Mouse (Mus musculus): ENCODE measurements around the gene Syndig1. TPM values are rescaled to one million over a fixed set of nuclear protein-coding genes. Genes with fewer than 3 reads are reported as not detected.

The Syndig1 gene
- polyA plus RNA-seq, 1 experiment, result not detected

- H3K36me3 ChIP-seq (replicated peaks; ENCODE audit: low read length), result no peaks in the 10 kb centered on the region
- peaks cover 48% of the 10 kb centered on the region for H3K9me3 ChIP-seq
- H3K4me3 ChIP-seq (replicated peaks), result no peak overlapping the region
- no peaks in the 10 kb centered on the region for H3K27me3 ChIP-seq (replicated peaks)
- TF ChIP-seq GATA1 (IDR thresholded peaks at IDR 0.05; ENCODE audit: borderline replicate concordance, low read length) (no peak), FLI1 (IDR thresholded peaks at IDR 0.05; ENCODE audit: low read length) (no peak)
- no peaks in the 10 kb centered on the region for H3K4me1 ChIP-seq
These were observed 105.1 kb downstream of the Syndig1 start for GRCm38 (mm10) chr2:149934139-149934538.

- no peaks in the 10 kb centered on the region for H3K36me3 ChIP-seq (replicated peaks; ENCODE audit: low read length)
- no peaks in the 10 kb centered on the region for H3K4me1 ChIP-seq
- H3K27me3 ChIP-seq (replicated peaks), result no peaks in the 10 kb centered on the region
- H3K9me3 ChIP-seq, result peaks cover 24% of the 10 kb centered on the region; the same call in 1 of the 2 replicates
- TF ChIP-seq GATA1 (IDR thresholded peaks at IDR 0.05; ENCODE audit: borderline replicate concordance, low read length), result no peak
- TF ChIP-seq FLI1 (IDR thresholded peaks at IDR 0.05; ENCODE audit: low read length), result no peak
- H3K4me3 ChIP-seq (replicated peaks), result no peak overlapping the region
These were observed 109.8 kb downstream of the Syndig1 start for GRCm38 (mm10) chr2:149938829-149939228.

GRCm38 (mm10) chr2:149939586-149939985 lies 110.6 kb downstream of the Syndig1 start:
- no peak overlapping the region for H3K4me3 ChIP-seq (replicated peaks)

GRCm38 (mm10) chr2:149950641-149951040 lies 121.6 kb downstream of the Syndig1 start:
- Histone ChIP-seq H3K4me1 (no peaks in the 10 kb centered on the region), H3K4me3 (replicated peaks) (no peak overlapping the region), H3K27me3 (replicated peaks) (no peaks in the 10 kb centered on the region), H3K36me3 (replicated peaks; ENCODE audit: low read length) (no peaks in the 10 kb centered on the region), H3K9me3 (peaks cover 32% of the 10 kb centered on the region)
- TF ChIP-seq GATA1 (IDR thresholded peaks at IDR 0.05; ENCODE audit: borderline replicate concordance, low read length) (no peak), FLI1 (IDR thresholded peaks at IDR 0.05; ENCODE audit: low read length) (no peak)

More at GRCm38 (mm10) chr2:149939586-149939985, 110.6 kb downstream of the Syndig1 start:
- no peaks in the 10 kb centered on the region for H3K36me3 ChIP-seq (replicated peaks; ENCODE audit: low read length)
- H3K4me1 ChIP-seq, result no peaks in the 10 kb centered on the region
- H3K9me3 ChIP-seq, result peaks cover 26% of the 10 kb centered on the region
- TF ChIP-seq FLI1 (IDR thresholded peaks at IDR 0.05; ENCODE audit: low read length) (no peak), GATA1 (IDR thresholded peaks at IDR 0.05; ENCODE audit: borderline replicate concordance, low read length) (no peak)
- H3K27me3 ChIP-seq (replicated peaks), result no peaks in the 10 kb centered on the region

GRCm38 (mm10) chr2:149971014-149971413 lies 142.0 kb downstream of the Syndig1 start:
- Histone ChIP-seq H3K4me3 (replicated peaks) (no peak overlapping the region), H3K27me3 (replicated peaks) (no peaks in the 10 kb centered on the region), H3K9me3 (peaks cover 21% of the 10 kb centered on the region), H3K36me3 (replicated peaks; ENCODE audit: low read length) (no peaks in the 10 kb centered on the region), H3K4me1 (no peaks in the 10 kb centered on the region)
- TF ChIP-seq FLI1 (IDR thresholded peaks at IDR 0.05; ENCODE audit: low read length) (no peak), GATA1 (IDR thresholded peaks at IDR 0.05; ENCODE audit: borderline replicate concordance, low read length) (no peak)

- TF ChIP-seq GATA1 (IDR thresholded peaks at IDR 0.05; ENCODE audit: borderline replicate concordance, low read length) (no peak), FLI1 (IDR thresholded peaks at IDR 0.05; ENCODE audit: low read length) (no peak)
- no peaks in the 10 kb centered on the region for H3K36me3 ChIP-seq (replicated peaks; ENCODE audit: low read length)
- no peak overlapping the region for H3K4me3 ChIP-seq (replicated peaks)
- peaks cover 26% of the 10 kb centered on the region for H3K9me3 ChIP-seq
- no peaks in the 10 kb centered on the region for H3K4me1 ChIP-seq
- no peaks in the 10 kb centered on the region for H3K27me3 ChIP-seq (replicated peaks)
These were observed 144.6 kb downstream of the Syndig1 start for GRCm38 (mm10) chr2:149973583-149973982.

- H3K9me3 ChIP-seq, result peaks cover 11% of the 10 kb centered on the region
- no peak overlapping the region for H3K4me3 ChIP-seq (replicated peaks)
- TF ChIP-seq GATA1 (IDR thresholded peaks at IDR 0.05; ENCODE audit: borderline replicate concordance, low read length) (no peak), FLI1 (IDR thresholded peaks at IDR 0.05; ENCODE audit: low read length) (no peak)
- H3K27me3 ChIP-seq (replicated peaks), result no peaks in the 10 kb centered on the region
- no peaks in the 10 kb centered on the region for H3K36me3 ChIP-seq (replicated peaks; ENCODE audit: low read length)
- H3K4me1 ChIP-seq, result no peaks in the 10 kb centered on the region
These were observed 151.4 kb downstream of the Syndig1 start for GRCm38 (mm10) chr2:149980419-149980818.

GRCm38 (mm10) chr2:149982466-149982865 lies 153.5 kb downstream of the Syndig1 start:
- no peaks in the 10 kb centered on the region for H3K36me3 ChIP-seq (replicated peaks; ENCODE audit: low read length)
- TF ChIP-seq FLI1 (IDR thresholded peaks at IDR 0.05; ENCODE audit: low read length), result no peak
- TF ChIP-seq GATA1 (IDR thresholded peaks at IDR 0.05; ENCODE audit: borderline replicate concordance, low read length), result no peak
- no peaks in the 10 kb centered on the region for H3K4me1 ChIP-seq
- H3K4me3 ChIP-seq (replicated peaks), result no peak overlapping the region
- H3K9me3 ChIP-seq, result peaks cover 11% of the 10 kb centered on the region
- H3K27me3 ChIP-seq (replicated peaks), result no peaks in the 10 kb centered on the region

- no peaks in the 10 kb centered on the region for H3K36me3 ChIP-seq (replicated peaks; ENCODE audit: low read length)
- no peaks in the 10 kb centered on the region for H3K27me3 ChIP-seq (replicated peaks)
- TF ChIP-seq GATA1 (IDR thresholded peaks at IDR 0.05; ENCODE audit: borderline replicate concordance, low read length), result no peak
- TF ChIP-seq FLI1 (IDR thresholded peaks at IDR 0.05; ENCODE audit: low read length), result no peak
- no peak overlapping the region for H3K4me3 ChIP-seq (replicated peaks)
- peaks cover 11% of the 10 kb centered on the region for H3K9me3 ChIP-seq
- H3K4me1 ChIP-seq, result no peaks in the 10 kb centered on the region
These were observed 154.1 kb downstream of the Syndig1 start for GRCm38 (mm10) chr2:149983107-149983506.

- Histone ChIP-seq H3K4me3 (replicated peaks) (no peak overlapping the region), H3K27me3 (replicated peaks) (no peaks in the 10 kb centered on the region), H3K36me3 (replicated peaks; ENCODE audit: low read length) (no peaks in the 10 kb centered on the region), H3K9me3 (peaks cover 3% of the 10 kb centered on the region; the same call in 1 of the 2 replicates), H3K4me1 (no peaks in the 10 kb centered on the region)
- TF ChIP-seq GATA1 (IDR thresholded peaks at IDR 0.05; ENCODE audit: borderline replicate concordance, low read length), result no peak
- no peak for TF ChIP-seq FLI1 (IDR thresholded peaks at IDR 0.05; ENCODE audit: low read length)
These were observed 158.6 kb downstream of the Syndig1 start for GRCm38 (mm10) chr2:149987610-149988009.

GRCm38 (mm10) chr2:149991506-149991905 lies 162.5 kb downstream of the Syndig1 start:
- no peak overlapping the region for H3K4me3 ChIP-seq (replicated peaks)
- TF ChIP-seq FLI1 (IDR thresholded peaks at IDR 0.05; ENCODE audit: low read length) (no peak), GATA1 (IDR thresholded peaks at IDR 0.05; ENCODE audit: borderline replicate concordance, low read length) (no peak)
- no peaks in the 10 kb centered on the region for H3K36me3 ChIP-seq (replicated peaks; ENCODE audit: low read length)
- H3K27me3 ChIP-seq (replicated peaks), result no peaks in the 10 kb centered on the region
- H3K4me1 ChIP-seq, result no peaks in the 10 kb centered on the region
- peaks cover 7% of the 10 kb centered on the region; the same call in 1 of the 2 replicates for H3K9me3 ChIP-seq
